Mouse (Mus musculus): ENCODE results near the gene Nckap5l. TPM values are rescaled to one million over a fixed set of nuclear protein-coding genes. Genes with fewer than 3 reads are reported as not detected.

Nckap5l gene
- polyA plus RNA-seq, 1 experiment = 13.8 TPM

DNA sequence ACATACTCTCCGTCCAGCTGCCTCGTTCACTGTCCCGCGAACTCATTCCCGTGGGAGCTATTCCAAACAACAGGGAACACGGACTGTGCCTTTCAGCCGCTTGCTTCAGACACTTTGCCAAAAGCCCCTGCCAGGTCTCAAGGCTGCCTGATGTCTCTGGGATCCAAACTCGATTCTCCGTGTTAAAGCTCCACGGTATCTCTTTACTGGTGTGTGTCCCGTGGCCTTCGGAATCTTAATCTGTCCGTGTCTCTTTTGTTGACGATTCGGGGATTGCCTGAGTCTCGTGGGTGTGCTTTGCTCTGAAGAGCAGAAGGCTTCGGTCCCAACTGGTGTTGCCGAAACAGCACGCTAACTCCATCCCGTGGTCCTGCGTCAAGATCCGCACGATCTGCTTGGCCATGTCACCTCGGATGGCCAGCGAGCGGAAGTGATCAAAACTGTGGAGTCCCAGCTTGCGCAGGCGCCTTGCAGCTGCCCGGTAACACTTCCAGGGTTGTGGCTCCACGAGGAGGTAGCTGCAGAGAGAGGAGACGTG lies 12.7 kb upstream of the Nckap5l start:
- Histone ChIP-seq H3K4me1 (peaks cover 46% of the 10 kb centered on the region), H3K36me3 (replicated peaks; ENCODE audit: low read length) (peaks cover 8% of the 10 kb centered on the region), H3K9me3 (no peaks in the 10 kb centered on the region), H3K27me3 (replicated peaks) (no peaks in the 10 kb centered on the region), H3K4me3 (replicated peaks) (no peak overlapping the region)
- TF ChIP-seq FLI1 (IDR thresholded peaks at IDR 0.05; ENCODE audit: low read length) (no peak), GATA1 (IDR thresholded peaks at IDR 0.05; ENCODE audit: borderline replicate concordance, low read length) (no peak)

DNA sequence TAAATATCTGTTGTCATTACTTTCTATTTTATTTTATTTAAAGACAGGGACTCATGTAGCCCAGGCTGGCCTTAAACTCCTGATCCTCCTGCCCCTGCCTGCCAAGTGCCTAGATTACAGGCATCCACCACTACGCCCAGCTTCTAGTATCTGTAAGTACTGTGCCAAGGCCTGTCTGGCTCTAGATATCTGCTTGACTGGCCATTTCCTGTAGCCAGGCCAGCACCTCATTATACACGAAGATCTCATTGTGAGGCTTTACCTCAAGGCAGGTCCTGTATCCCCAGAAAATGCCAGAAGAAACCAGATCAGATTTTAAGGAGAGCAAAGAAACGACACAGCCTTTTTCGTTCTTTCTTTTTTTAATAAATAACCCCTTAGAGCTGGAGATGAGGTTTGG lies 12.2 kb upstream of the Nckap5l start:
- H3K36me3 ChIP-seq (replicated peaks; ENCODE audit: low read length) = peaks cover 8% of the 10 kb centered on the region
- no peak for TF ChIP-seq FLI1 (IDR thresholded peaks at IDR 0.05; ENCODE audit: low read length)
- TF ChIP-seq GATA1 (IDR thresholded peaks at IDR 0.05; ENCODE audit: borderline replicate concordance, low read length) = no peak
- H3K9me3 ChIP-seq = no peaks in the 10 kb centered on the region
- H3K4me1 ChIP-seq = peaks cover 42% of the 10 kb centered on the region
- H3K27me3 ChIP-seq (replicated peaks) = no peaks in the 10 kb centered on the region
- no peak overlapping the region for H3K4me3 ChIP-seq (replicated peaks)

DNA sequence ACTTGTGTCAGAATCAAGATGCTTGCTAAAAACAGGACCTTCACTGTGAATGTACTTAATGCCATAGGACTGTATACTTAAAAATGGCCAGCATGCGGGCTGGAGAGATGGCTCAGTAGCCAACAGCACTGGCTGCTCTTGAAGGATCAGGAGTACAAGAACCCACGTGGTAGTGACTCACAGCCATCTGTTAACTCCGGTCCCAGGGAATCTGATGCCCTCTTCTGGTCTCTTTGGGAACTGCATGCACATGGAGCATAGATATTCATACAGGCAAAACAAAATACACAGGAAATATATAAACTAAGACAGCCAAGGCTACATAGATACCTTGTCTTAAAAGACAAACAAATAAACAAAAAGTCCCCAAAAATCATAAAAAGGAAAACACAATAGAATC lies 11.5 kb upstream of the Nckap5l start:
- Histone ChIP-seq H3K36me3 (replicated peaks; ENCODE audit: low read length) (peaks cover 8% of the 10 kb centered on the region), H3K9me3 (no peaks in the 10 kb centered on the region), H3K4me3 (replicated peaks) (no peak overlapping the region), H3K27me3 (replicated peaks) (no peaks in the 10 kb centered on the region), H3K4me1 (peaks cover 41% of the 10 kb centered on the region)
- TF ChIP-seq FLI1 (IDR thresholded peaks at IDR 0.05; ENCODE audit: low read length) (no peak), GATA1 (IDR thresholded peaks at IDR 0.05; ENCODE audit: borderline replicate concordance, low read length) (no peak)

- Histone ChIP-seq H3K27me3 (replicated peaks) (no peaks in the 10 kb centered on the region), H3K36me3 (replicated peaks; ENCODE audit: low read length) (no peaks in the 10 kb centered on the region), H3K4me3 (replicated peaks) (no peak overlapping the region), H3K9me3 (no peaks in the 10 kb centered on the region), H3K4me1 (peaks cover 26% of the 10 kb centered on the region)
- TF ChIP-seq GATA1 (IDR thresholded peaks at IDR 0.05; ENCODE audit: borderline replicate concordance, low read length) (no peak), FLI1 (IDR thresholded peaks at IDR 0.05; ENCODE audit: low read length) (no peak)
These were observed 5.6 kb upstream of the Nckap5l start for GRCm38 (mm10) chr15:99463194-99463593.

DNA sequence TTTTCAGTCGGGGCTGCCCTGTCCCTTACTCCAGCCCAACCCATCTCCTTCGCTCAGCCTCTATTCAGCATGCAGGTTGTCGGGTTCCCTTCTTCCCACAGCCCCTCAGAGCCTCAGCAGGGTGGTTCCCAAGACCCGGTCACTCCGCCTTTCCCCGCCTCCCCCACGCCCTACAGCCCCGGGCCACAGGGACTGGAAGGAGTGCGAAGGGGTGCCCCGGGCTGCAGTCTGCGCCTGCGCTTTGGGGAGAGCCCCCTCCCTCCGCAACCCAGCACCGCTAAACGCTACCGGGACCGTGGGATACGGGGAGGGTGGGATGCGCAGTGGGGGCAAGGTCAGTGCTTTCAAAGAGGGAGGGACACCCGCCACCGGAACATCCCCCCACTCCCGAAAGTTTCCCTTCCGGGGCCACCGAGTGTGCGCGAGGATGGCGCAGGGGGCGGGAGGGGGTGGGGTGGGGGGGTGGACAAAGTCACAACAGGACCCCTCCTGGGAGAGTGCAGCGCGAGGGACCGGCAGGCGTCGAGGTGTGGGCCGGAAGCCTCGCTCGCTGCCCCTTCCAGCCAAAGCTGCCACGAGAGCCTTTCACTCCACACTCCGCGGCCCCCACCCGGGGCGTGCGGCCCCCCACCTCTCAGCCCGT lies 464 bp downstream of the Nckap5l start:
- TF ChIP-seq GATA1 (IDR thresholded peaks at IDR 0.05; ENCODE audit: borderline replicate concordance, low read length) = no peak
- TF ChIP-seq FLI1 (IDR thresholded peaks at IDR 0.05; ENCODE audit: low read length) = no peak
- no peaks in the 10 kb centered on the region for H3K9me3 ChIP-seq
- peaks cover 44% of the 10 kb centered on the region for H3K4me1 ChIP-seq

DNA sequence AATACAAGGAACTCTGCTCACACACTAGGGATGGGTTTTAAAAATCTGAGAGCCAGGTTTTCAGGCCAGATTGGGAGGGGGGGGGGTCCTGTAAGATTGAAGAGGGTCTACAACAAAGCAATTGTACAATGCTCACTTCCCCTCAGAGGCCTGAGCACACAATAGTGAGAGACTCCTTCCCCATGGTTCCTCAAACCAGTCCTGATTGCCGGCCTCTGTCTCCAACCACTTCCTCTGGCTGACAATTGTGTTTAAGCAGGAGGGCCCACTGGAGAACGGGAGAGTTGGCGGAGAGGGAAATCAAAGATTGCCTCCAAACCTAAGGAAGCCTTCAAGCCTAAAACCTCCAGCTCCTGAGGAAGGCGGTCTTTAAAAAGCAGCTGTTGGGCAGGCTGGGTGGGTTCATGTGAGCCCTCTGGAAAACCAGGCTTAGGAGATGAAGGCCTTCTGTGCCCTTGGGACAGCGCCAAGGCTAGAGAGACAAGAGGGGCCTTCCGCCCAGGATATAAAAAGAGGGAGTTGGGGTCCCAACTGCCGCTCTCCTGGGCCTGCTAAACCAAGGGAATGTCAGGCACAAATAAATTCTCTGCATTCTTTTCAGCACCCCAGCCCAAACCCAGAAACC lies 1.1 kb downstream of the Nckap5l start:
- Histone ChIP-seq H3K27me3 (replicated peaks) (peaks cover 20% of the 10 kb centered on the region), H3K4me3 (replicated peaks) (peak overlapping the region; percentile 95), H3K36me3 (replicated peaks; ENCODE audit: low read length) (no peaks in the 10 kb centered on the region), H3K9me3 (no peaks in the 10 kb centered on the region), H3K4me1 (peaks cover 50% of the 10 kb centered on the region)
- TF ChIP-seq FLI1 (IDR thresholded peaks at IDR 0.05; ENCODE audit: low read length) (no peak), GATA1 (IDR thresholded peaks at IDR 0.05; ENCODE audit: borderline replicate concordance, low read length) (no peak)

More for the DNA sequence above, 464 bp downstream of the Nckap5l start:
- H3K4me3 ChIP-seq (replicated peaks) = peak overlapping the region; percentile 95
- peaks cover 17% of the 10 kb centered on the region for H3K27me3 ChIP-seq (replicated peaks)
- no peaks in the 10 kb centered on the region for H3K36me3 ChIP-seq (replicated peaks; ENCODE audit: low read length)

DNA sequence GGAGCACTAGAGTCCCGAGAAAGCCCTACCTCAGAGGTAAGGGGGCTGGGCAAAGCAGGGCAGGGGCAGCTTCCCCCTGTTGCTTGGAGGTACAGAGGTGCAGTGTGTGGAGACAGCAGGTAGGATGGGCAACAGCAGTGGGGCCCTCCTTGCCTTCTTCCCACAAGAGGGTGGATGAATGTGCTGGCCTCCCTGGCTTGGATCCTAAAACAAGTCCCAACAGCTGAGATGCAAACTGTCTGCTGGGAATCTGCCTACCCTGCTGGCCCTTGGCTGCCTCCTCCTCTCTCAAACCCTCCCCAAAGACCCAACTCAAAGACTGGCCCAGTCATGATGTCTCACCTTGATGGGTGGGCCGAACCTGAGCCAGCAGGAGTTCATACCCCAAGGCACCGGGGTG lies 2.1 kb downstream of the Nckap5l start:
- peaks cover 22% of the 10 kb centered on the region for H3K27me3 ChIP-seq (replicated peaks)
- no peaks in the 10 kb centered on the region for H3K9me3 ChIP-seq
- peaks cover 58% of the 10 kb centered on the region for H3K4me1 ChIP-seq
- TF ChIP-seq FLI1 (IDR thresholded peaks at IDR 0.05; ENCODE audit: low read length) = no peak
- no peak for TF ChIP-seq GATA1 (IDR thresholded peaks at IDR 0.05; ENCODE audit: borderline replicate concordance, low read length)
- H3K36me3 ChIP-seq (replicated peaks; ENCODE audit: low read length) = no peaks in the 10 kb centered on the region
- H3K4me3 ChIP-seq (replicated peaks) = no peak overlapping the region

DNA sequence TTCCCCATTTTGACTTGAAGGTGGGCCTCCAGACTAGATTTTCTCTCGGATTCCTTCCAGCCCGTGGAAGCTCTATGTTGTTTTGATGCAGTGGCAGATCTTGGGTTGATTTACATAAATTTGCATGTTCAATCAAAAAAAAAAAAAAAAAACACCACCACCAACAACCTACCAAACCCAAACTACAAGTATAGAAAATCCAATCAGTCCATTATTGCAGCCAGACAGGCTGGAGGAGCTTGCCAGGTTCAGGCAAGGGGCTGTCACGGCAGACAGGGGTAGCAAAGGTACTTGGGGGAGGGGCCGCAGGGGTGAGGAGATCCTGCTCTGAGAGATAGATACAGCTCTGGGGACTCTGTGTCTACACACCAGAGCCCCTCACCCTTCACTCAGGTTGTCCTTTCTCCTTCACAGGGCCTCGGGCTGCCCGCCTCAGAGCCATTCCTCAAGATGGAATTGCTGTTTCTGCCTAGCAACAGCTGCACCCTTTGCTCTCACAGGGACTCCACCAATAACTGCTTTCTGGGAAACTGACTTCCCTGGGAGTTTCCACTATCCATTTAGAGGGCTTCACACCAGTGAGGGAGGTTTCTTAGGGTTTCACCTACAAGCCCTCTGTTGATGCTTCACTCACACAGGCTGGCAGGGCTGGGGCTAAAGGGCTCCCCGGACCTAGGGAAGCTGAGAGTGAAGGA lies 2.8 kb downstream of the Nckap5l start:
- Histone ChIP-seq H3K9me3 (no peaks in the 10 kb centered on the region), H3K27me3 (replicated peaks) (peaks cover 22% of the 10 kb centered on the region), H3K36me3 (replicated peaks; ENCODE audit: low read length) (no peaks in the 10 kb centered on the region), H3K4me1 (peaks cover 60% of the 10 kb centered on the region), H3K4me3 (replicated peaks) (no peak overlapping the region)
- TF ChIP-seq GATA1 (IDR thresholded peaks at IDR 0.05; ENCODE audit: borderline replicate concordance, low read length) (no peak), FLI1 (IDR thresholded peaks at IDR 0.05; ENCODE audit: low read length) (no peak)

GRCm38 (mm10) chr15:99453153-99453900 lies 4.2 kb downstream of the Nckap5l start:
- Histone ChIP-seq H3K36me3 (replicated peaks; ENCODE audit: low read length) (no peaks in the 10 kb centered on the region), H3K4me3 (replicated peaks) (no peak overlapping the region), H3K27me3 (replicated peaks) (peaks cover 22% of the 10 kb centered on the region), H3K9me3 (no peaks in the 10 kb centered on the region), H3K4me1 (peaks cover 67% of the 10 kb centered on the region)
- TF ChIP-seq GATA1 (IDR thresholded peaks at IDR 0.05; ENCODE audit: borderline replicate concordance, low read length) = no peak
- no peak for TF ChIP-seq FLI1 (IDR thresholded peaks at IDR 0.05; ENCODE audit: low read length)
